Mouse (Mus musculus): Measurements from ENCODE around the gene Fmnl3.

Fmnl3 gene

GRCm38 (mm10) chr15:99343414-99344147 lies 26.7 kb downstream of the Fmnl3 start:
- no peak for DNase-seq (ENCODE audit: low read depth, low spot score)

- no peak for DNase-seq (ENCODE audit: low read depth, low spot score)
Measured at GRCm38 (mm10) chr15:99342194-99342981, 27.9 kb downstream of the Fmnl3 start.

- DNase-seq (ENCODE audit: low read depth, low spot score) = no peak
Measured at GRCm38 (mm10) chr15:99341102-99341501, 29.2 kb downstream of the Fmnl3 start.

- no peak for DNase-seq (ENCODE audit: low read depth, low spot score)
Measured at GRCm38 (mm10) chr15:99339669-99340068, 30.6 kb downstream of the Fmnl3 start.

GRCm38 (mm10) chr15:99338916-99339315 lies 31.4 kb downstream of the Fmnl3 start:
- DNase-seq (ENCODE audit: low read depth, low spot score) = no peak

- DNase-seq (ENCODE audit: low read depth, low spot score) = no peak
Measured at GRCm38 (mm10) chr15:99335801-99336320, 34.4 kb downstream of the Fmnl3 start.

- DNase-seq (ENCODE audit: low read depth, low spot score) = no peak
Measured at GRCm38 (mm10) chr15:99334500-99334899, 35.8 kb downstream of the Fmnl3 start.

GRCm38 (mm10) chr15:99333676-99334065 lies 36.6 kb downstream of the Fmnl3 start:
- DNase-seq (ENCODE audit: low read depth, low spot score) = no peak

- peak; percentile 94 for DNase-seq (ENCODE audit: low read depth, low spot score)
Measured at GRCm38 (mm10) chr15:99332921-99333675, 37.2 kb downstream of the Fmnl3 start.

GRCm38 (mm10) chr15:99332111-99332510 lies 38.2 kb downstream of the Fmnl3 start:
- no peak for DNase-seq (ENCODE audit: low read depth, low spot score)

- DNase-seq (ENCODE audit: low read depth, low spot score) = no peak
Measured at GRCm38 (mm10) chr15:99331341-99331740, 38.9 kb downstream of the Fmnl3 start.

GRCm38 (mm10) chr15:99330324-99330723 lies 40.0 kb downstream of the Fmnl3 start:
- DNase-seq (ENCODE audit: low read depth, low spot score) = no peak

GRCm38 (mm10) chr15:99328011-99328410 lies 42.3 kb downstream of the Fmnl3 start:
- no peak for DNase-seq (ENCODE audit: low read depth, low spot score)

- DNase-seq (ENCODE audit: low read depth, low spot score) = no peak
Measured at GRCm38 (mm10) chr15:99326959-99327358, 43.3 kb downstream of the Fmnl3 start.

GRCm38 (mm10) chr15:99326407-99326806 lies 43.9 kb downstream of the Fmnl3 start:
- DNase-seq (ENCODE audit: low read depth, low spot score) = no peak

GRCm38 (mm10) chr15:99325598-99325997 lies 44.7 kb downstream of the Fmnl3 start:
- no peak for DNase-seq (ENCODE audit: low read depth, low spot score)

GRCm38 (mm10) chr15:99324151-99324550 lies 46.1 kb downstream of the Fmnl3 start:
- no peak for DNase-seq (ENCODE audit: low read depth, low spot score)

- DNase-seq (ENCODE audit: low read depth, low spot score) = no peak
Measured at GRCm38 (mm10) chr15:99320978-99321377, 49.3 kb downstream of the Fmnl3 start.

GRCm38 (mm10) chr15:99320168-99320674 lies 50.1 kb downstream of the Fmnl3 start:
- DNase-seq (ENCODE audit: low read depth, low spot score) = no peak

GRCm38 (mm10) chr15:99319411-99319871 lies 50.8 kb downstream of the Fmnl3 start:
- no peak for DNase-seq (ENCODE audit: low read depth, low spot score)

GRCm38 (mm10) chr15:99318861-99319410 lies 51.3 kb downstream of the Fmnl3 start:
- DNase-seq (ENCODE audit: low read depth, low spot score) = no peak

All from forelimb bud, embryonic 11.5 days (tissue).